Mouse (Mus musculus): Measurements from ENCODE around the gene BC049730.

The BC049730 gene

DNA sequence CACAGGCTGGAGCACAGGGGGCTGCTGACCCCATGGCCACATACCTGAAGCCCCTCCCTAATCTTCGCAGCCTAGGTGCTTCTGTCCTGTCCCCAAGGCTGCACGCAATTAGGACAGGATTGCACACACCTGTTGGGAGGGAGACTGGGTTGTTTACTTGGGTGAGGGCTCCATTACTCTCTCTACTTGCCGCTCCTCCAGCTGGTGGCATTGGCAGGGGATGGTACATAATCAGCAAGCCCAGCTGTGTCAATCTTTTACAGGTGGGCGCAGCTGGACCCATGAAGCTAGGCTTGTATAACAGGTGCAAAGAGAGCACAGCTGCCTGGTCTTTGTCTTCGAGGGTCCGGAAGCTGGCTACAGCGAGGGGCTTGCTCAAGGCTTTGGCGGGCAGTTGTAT, 53.5 kb downstream of the BC049730 start:
- DNase-seq (ENCODE audit: low spot score in 2 of 2): no peak
